Mouse (Mus musculus): Measurements from ENCODE around the gene Espn. TPM values are rescaled to one million over a fixed set of nuclear protein-coding genes. Genes with fewer than 3 reads are reported as not detected.

The Espn gene
- polyA plus RNA-seq, 1 experiment from 2014 or later, result 1.1 TPM

GRCm38 (mm10) chr4:152119396-152120292 lies 32.5 kb downstream of the Espn start:
- H3K9ac ChIP-seq, result peak overlapping the region; percentile 42; the same call in 1 of the 2 replicates
- no peak overlapping the region for H3K27ac ChIP-seq (replicated peaks)
- H3K9me3 ChIP-seq, result no peaks in the 10 kb centered on the region
- H3K4me2 ChIP-seq, result peak overlapping the region; percentile 58
- ATAC-seq (ENCODE audit: extremely low read depth, insufficient number of reproducible peaks, low FRiP score, low TSS enrichment), result no peak
- peak overlapping the region; percentile 41 for H3K4me3 ChIP-seq
- peaks cover 6% of the 10 kb centered on the region for H3K36me3 ChIP-seq
- WGBS, result 7% methylated on average over 39 of the region's 39 CpGs
- peaks cover 43% of the 10 kb centered on the region for H3K4me1 ChIP-seq
- H3K27me3 ChIP-seq (replicated peaks), result peaks cover 100% of the 10 kb centered on the region

GRCm38 (mm10) chr4:152117538-152117937 lies 34.6 kb downstream of the Espn start:
- H3K4me2 ChIP-seq, result no peak overlapping the region
- peaks cover 100% of the 10 kb centered on the region for H3K27me3 ChIP-seq (replicated peaks)
- no peak for ATAC-seq (ENCODE audit: extremely low read depth, insufficient number of reproducible peaks, low FRiP score, low TSS enrichment)
- no peaks in the 10 kb centered on the region for H3K9me3 ChIP-seq
- 67% methylated on average over 9 of the region's 9 CpGs for WGBS
- no peak overlapping the region for H3K27ac ChIP-seq (replicated peaks)
- H3K4me1 ChIP-seq, result peaks cover 43% of the 10 kb centered on the region
- H3K36me3 ChIP-seq, result peaks cover 27% of the 10 kb centered on the region
- H3K9ac ChIP-seq, result no peak overlapping the region
- H3K4me3 ChIP-seq, result no peak overlapping the region

GRCm38 (mm10) chr4:152115921-152116612 lies 36.1 kb downstream of the Espn start, which contains the start of gene Tnfrsf25:
TSS of gene Tnfrsf25 (plus strand) at chr4:152115934.
- ATAC-seq (ENCODE audit: extremely low read depth, insufficient number of reproducible peaks, low FRiP score, low TSS enrichment), result no peak
- peak within 1 kb of the TSS; percentile 66 for H3K4me2 ChIP-seq
- H3K4me1 ChIP-seq, result peaks cover 38% of the 10 kb centered on the region
- no peak within 1 kb of the TSS for H3K27ac ChIP-seq (replicated peaks)
- peaks cover 90% of the 10 kb centered on the region for H3K27me3 ChIP-seq (replicated peaks)
- no peaks in the 10 kb centered on the region for H3K9me3 ChIP-seq
- 2% methylated on average over 30 of the region's 30 CpGs for WGBS
- peaks cover 41% of the 10 kb centered on the region for H3K36me3 ChIP-seq
- peak within 1 kb of the TSS; percentile 38 for H3K4me3 ChIP-seq
- peak within 1 kb of the TSS; percentile 58 for H3K9ac ChIP-seq

- no peak overlapping the region for H3K4me2 ChIP-seq
- H3K9me3 ChIP-seq, result no peaks in the 10 kb centered on the region
- no peak for ATAC-seq (ENCODE audit: extremely low read depth, insufficient number of reproducible peaks, low FRiP score, low TSS enrichment)
- WGBS, result 69% methylated on average over 16 of the region's 16 CpGs
- peaks cover 60% of the 10 kb centered on the region for H3K36me3 ChIP-seq
- H3K4me3 ChIP-seq, result no peak overlapping the region
- peaks cover 72% of the 10 kb centered on the region for H3K27me3 ChIP-seq (replicated peaks)
- no peak overlapping the region for H3K27ac ChIP-seq (replicated peaks)
- H3K9ac ChIP-seq, result no peak overlapping the region
- peaks cover 20% of the 10 kb centered on the region for H3K4me1 ChIP-seq
Measured at GRCm38 (mm10) chr4:152114080-152114479, 38.1 kb downstream of the Espn start.

GRCm38 (mm10) chr4:152112329-152112728 lies 39.8 kb downstream of the Espn start:
- peaks cover 61% of the 10 kb centered on the region for H3K27me3 ChIP-seq (replicated peaks)
- peaks cover 76% of the 10 kb centered on the region for H3K36me3 ChIP-seq
- no peak for ATAC-seq (ENCODE audit: extremely low read depth, insufficient number of reproducible peaks, low FRiP score, low TSS enrichment)
- H3K9me3 ChIP-seq, result no peaks in the 10 kb centered on the region
- 78% methylated on average over 9 of the region's 9 CpGs for WGBS
- H3K4me1 ChIP-seq, result peaks cover 35% of the 10 kb centered on the region
- H3K9ac ChIP-seq, result no peak overlapping the region
- H3K4me3 ChIP-seq, result no peak overlapping the region
- no peak overlapping the region for H3K4me2 ChIP-seq
- no peak overlapping the region for H3K27ac ChIP-seq (replicated peaks)

GRCm38 (mm10) chr4:152110689-152111088 lies 41.5 kb downstream of the Espn start:
- Histone ChIP-seq H3K27me3 (replicated peaks) (peaks cover 44% of the 10 kb centered on the region), H3K27ac (replicated peaks) (no peak overlapping the region), H3K4me2 (no peak overlapping the region), H3K4me1 (peaks cover 26% of the 10 kb centered on the region), H3K9me3 (no peaks in the 10 kb centered on the region), H3K4me3 (no peak overlapping the region), H3K36me3 (peaks cover 90% of the 10 kb centered on the region), H3K9ac (no peak overlapping the region)
- ATAC-seq (ENCODE audit: extremely low read depth, insufficient number of reproducible peaks, low FRiP score, low TSS enrichment), result no peak
- 66% methylated on average over 4 of the region's 4 CpGs for WGBS

GRCm38 (mm10) chr4:152109509-152109908 lies 42.7 kb downstream of the Espn start:
- Histone ChIP-seq H3K4me1 (peaks cover 17% of the 10 kb centered on the region), H3K27ac (replicated peaks) (no peak overlapping the region), H3K36me3 (peaks cover 94% of the 10 kb centered on the region), H3K4me3 (no peak overlapping the region), H3K4me2 (no peak overlapping the region), H3K27me3 (replicated peaks) (peaks cover 33% of the 10 kb centered on the region), H3K9me3 (no peaks in the 10 kb centered on the region), H3K9ac (no peak overlapping the region)
- no peak for ATAC-seq (ENCODE audit: extremely low read depth, insufficient number of reproducible peaks, low FRiP score, low TSS enrichment)
- WGBS, result 68% methylated on average over 3 of the region's 3 CpGs

GRCm38 (mm10) chr4:152108673-152109072 lies 43.5 kb downstream of the Espn start:
- Histone ChIP-seq H3K9me3 (no peaks in the 10 kb centered on the region), H3K27me3 (replicated peaks) (peaks cover 24% of the 10 kb centered on the region), H3K4me3 (no peak overlapping the region), H3K9ac (no peak overlapping the region), H3K27ac (replicated peaks) (no peak overlapping the region), H3K36me3 (peaks cover 94% of the 10 kb centered on the region), H3K4me2 (peak overlapping the region; percentile 88), H3K4me1 (peaks cover 17% of the 10 kb centered on the region)
- WGBS, result 80% methylated on average over 5 of the region's 5 CpGs
- ATAC-seq (ENCODE audit: extremely low read depth, insufficient number of reproducible peaks, low FRiP score, low TSS enrichment), result no peak

GRCm38 (mm10) chr4:152107971-152108509 lies 44.1 kb downstream of the Espn start:
- Histone ChIP-seq H3K36me3 (peaks cover 94% of the 10 kb centered on the region), H3K4me1 (peaks cover 17% of the 10 kb centered on the region), H3K27ac (replicated peaks) (peak overlapping the region; percentile 66), H3K4me3 (peak overlapping the region; percentile 54), H3K9me3 (no peaks in the 10 kb centered on the region), H3K9ac (peak overlapping the region; percentile 72), H3K27me3 (replicated peaks) (peaks cover 18% of the 10 kb centered on the region), H3K4me2 (peak overlapping the region; percentile 88)
- ATAC-seq (ENCODE audit: extremely low read depth, insufficient number of reproducible peaks, low FRiP score, low TSS enrichment), result peak; percentile 83
- WGBS, result 24% methylated on average over 30 of the region's 30 CpGs

- no peaks in the 10 kb centered on the region for H3K9me3 ChIP-seq
- ATAC-seq (ENCODE audit: extremely low read depth, insufficient number of reproducible peaks, low FRiP score, low TSS enrichment), result peak; percentile 42
- 18% methylated on average over 24 of the region's 24 CpGs for WGBS
- H3K4me1 ChIP-seq, result peaks cover 17% of the 10 kb centered on the region
- peak overlapping the region; percentile 54 for H3K4me3 ChIP-seq
- H3K36me3 ChIP-seq, result peaks cover 94% of the 10 kb centered on the region
- H3K4me2 ChIP-seq, result peak overlapping the region; percentile 88
- H3K27ac ChIP-seq (replicated peaks), result peak overlapping the region; percentile 66
- H3K27me3 ChIP-seq (replicated peaks), result peaks cover 12% of the 10 kb centered on the region
- peak overlapping the region; percentile 72 for H3K9ac ChIP-seq
Measured at GRCm38 (mm10) chr4:152107493-152107892, 44.7 kb downstream of the Espn start.

GRCm38 (mm10) chr4:152106746-152107145 lies 45.4 kb downstream of the Espn start:
- H3K27me3 ChIP-seq (replicated peaks), result peaks cover 8% of the 10 kb centered on the region; the same call in 1 of the 2 replicates
- H3K36me3 ChIP-seq, result peaks cover 95% of the 10 kb centered on the region
- H3K4me3 ChIP-seq, result no peak overlapping the region
- ATAC-seq (ENCODE audit: extremely low read depth, insufficient number of reproducible peaks, low FRiP score, low TSS enrichment), result no peak
- no peak overlapping the region for H3K9ac ChIP-seq
- WGBS, result 61% methylated on average over 9 of the region's 9 CpGs
- peak overlapping the region; percentile 88 for H3K4me2 ChIP-seq
- no peaks in the 10 kb centered on the region for H3K9me3 ChIP-seq
- H3K4me1 ChIP-seq, result peaks cover 23% of the 10 kb centered on the region
- H3K27ac ChIP-seq (replicated peaks), result no peak overlapping the region
